Mouse (Mus musculus): ENCODE results near the gene Olfr273. TPM values are rescaled to one million over a fixed set of nuclear protein-coding genes. Genes with fewer than 3 reads are reported as not detected.
"Not testable (repeated sequence)": the region's sequence is repeated elsewhere in the genome, so short reads cannot be mapped to it uniquely, and the experiment has no call there.

Gene Olfr273
- not detected in 2 replicates for polyA plus RNA-seq (2016; fragmentation: Nextera tagmentation; extraction: Ambion mirVana)

DNA sequence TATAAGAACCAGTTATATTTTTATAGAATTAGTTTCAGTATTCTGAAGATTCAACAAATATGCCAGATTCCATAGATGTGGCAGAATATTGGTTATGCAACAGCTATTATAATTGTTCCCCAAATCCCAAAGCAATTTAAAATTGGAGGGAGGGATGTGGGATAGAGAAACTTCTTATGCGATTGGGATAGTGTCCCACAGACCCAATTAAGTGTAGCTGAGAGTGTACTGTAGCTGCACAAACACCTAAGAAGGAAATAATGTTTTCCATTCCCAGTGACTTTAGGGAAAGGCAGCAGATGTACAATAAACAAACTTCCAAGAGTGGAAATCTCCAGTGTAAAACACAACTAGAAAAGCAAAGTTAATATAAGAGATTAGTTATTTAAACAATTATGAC is at the start of gene Olfr273:
Gene Olfr273, minus strand, starts transcription at position 101 of the 400 bp plus-strand sequence.
- Histone ChIP-seq H3K27ac (replicated peaks) (no peak within 1 kb of the TSS), H3K4me3 (no peak within 1 kb of the TSS), H3K4me2 (replicated peaks) (no peak within 1 kb of the TSS), H3K4me1 (no peaks in the 10 kb centered on the region), H3K9ac (replicated peaks) (no peak within 1 kb of the TSS), H3K9me3 (no peaks in the 10 kb centered on the region), H3K36me3 (no peaks in the 10 kb centered on the region), H3K27me3 (no peaks in the 10 kb centered on the region)
- 76% methylated on average over 1 of the region's 1 CpGs for WGBS
- ATAC-seq (ENCODE audit: low FRiP score, low read depth) = no peak

DNA sequence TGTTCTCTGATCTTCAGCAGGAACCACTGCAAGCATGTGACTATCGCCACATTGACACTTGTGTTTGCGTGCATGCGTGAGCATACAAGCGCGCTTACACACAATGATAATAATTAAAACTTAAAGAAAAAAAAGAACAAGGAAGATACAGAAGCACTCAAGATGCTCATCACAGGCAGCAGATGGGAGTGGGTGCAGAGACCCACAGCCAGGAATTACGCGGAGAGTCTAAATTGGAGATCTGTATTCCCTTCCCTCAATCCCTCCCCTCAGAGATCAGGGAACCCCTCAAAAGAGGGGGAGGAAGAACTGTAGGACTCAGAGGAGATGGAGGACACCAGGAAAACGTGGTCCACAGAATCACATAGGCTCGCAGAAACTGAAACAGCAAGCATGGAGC is 5.1 kb upstream of the Olfr273 start:
- WGBS = 93% methylated on average over 9 of the region's 9 CpGs
- H3K4me3 ChIP-seq = no peak overlapping the region
- no peak for ATAC-seq (ENCODE audit: low FRiP score, low read depth)
- no peaks in the 10 kb centered on the region for H3K36me3 ChIP-seq
- no peaks in the 10 kb centered on the region for H3K4me1 ChIP-seq
- H3K9ac ChIP-seq (replicated peaks) = no peak overlapping the region
- no peaks in the 10 kb centered on the region for H3K27me3 ChIP-seq
- H3K27ac ChIP-seq (replicated peaks) = no peak overlapping the region
- H3K9me3 ChIP-seq = no peaks in the 10 kb centered on the region
- H3K4me2 ChIP-seq (replicated peaks) = no peak overlapping the region

DNA sequence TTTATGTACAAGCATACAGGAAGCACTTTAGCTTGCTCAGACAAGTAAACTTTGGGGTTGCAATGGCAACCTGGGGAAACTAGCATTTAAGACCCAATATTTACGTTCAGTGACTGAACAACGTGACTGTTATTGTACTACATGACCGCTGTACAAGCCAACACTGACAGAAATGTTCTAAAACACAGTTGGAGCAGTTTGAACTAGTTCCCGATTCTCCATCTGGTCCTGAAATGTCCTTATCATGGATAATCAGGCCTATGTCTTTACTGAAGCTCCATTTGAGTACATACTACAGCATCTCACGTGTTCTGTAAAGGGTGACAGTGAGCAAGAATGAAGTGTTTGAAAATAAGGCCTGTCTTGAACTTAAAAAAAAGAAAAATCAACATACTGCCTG is 9.4 kb downstream of the Olfr273 start:
- 92% methylated on average over 5 of the region's 5 CpGs for WGBS
- H3K9me3 ChIP-seq = no peaks in the 10 kb centered on the region
- no peak overlapping the region for H3K9ac ChIP-seq (replicated peaks)
- no peaks in the 10 kb centered on the region for H3K36me3 ChIP-seq
- no peak overlapping the region for H3K27ac ChIP-seq (replicated peaks)
- ATAC-seq (ENCODE audit: low FRiP score, low read depth) = no peak
- no peak overlapping the region for H3K4me3 ChIP-seq
- H3K4me1 ChIP-seq = no peaks in the 10 kb centered on the region
- H3K27me3 ChIP-seq = no peaks in the 10 kb centered on the region
- no peak overlapping the region for H3K4me2 ChIP-seq (replicated peaks)

DNA sequence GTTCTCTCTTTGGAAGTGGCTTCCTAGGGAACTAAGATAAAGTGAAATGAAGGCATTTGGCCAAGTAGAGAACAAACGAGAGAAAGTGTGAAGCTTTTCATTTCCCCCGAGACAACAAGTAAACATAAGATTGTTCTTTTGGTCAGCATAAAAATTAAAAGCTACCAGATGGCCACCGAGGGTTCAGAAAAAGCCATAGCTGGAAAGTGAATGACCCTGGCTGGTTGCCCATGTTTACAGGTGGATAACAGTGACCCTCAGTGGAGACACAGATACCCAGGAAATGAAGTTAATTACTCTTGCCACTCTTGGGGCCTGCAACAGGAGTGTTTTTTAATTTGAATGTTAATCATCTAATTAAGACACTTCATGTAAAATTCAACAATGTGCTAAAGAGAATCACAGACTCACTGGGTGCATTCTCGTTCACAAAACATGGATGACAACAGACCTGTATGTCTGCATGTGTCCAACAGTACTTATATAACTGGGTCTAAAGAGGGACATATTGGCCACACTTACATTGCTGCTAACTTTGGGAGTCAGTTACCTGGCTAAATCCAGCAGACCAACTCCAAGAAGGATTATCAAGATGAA is 9.9 kb downstream of the Olfr273 start:
- Histone ChIP-seq H3K4me2 (replicated peaks) (no peak overlapping the region), H3K9ac (replicated peaks) (no peak overlapping the region), H3K4me1 (no peaks in the 10 kb centered on the region), H3K9me3 (no peaks in the 10 kb centered on the region), H3K4me3 (no peak overlapping the region), H3K36me3 (no peaks in the 10 kb centered on the region), H3K27ac (replicated peaks) (no peak overlapping the region), H3K27me3 (no peaks in the 10 kb centered on the region)
- WGBS = 62% methylated on average over 4 of the region's 4 CpGs
- no peak for ATAC-seq (ENCODE audit: low FRiP score, low read depth)

DNA sequence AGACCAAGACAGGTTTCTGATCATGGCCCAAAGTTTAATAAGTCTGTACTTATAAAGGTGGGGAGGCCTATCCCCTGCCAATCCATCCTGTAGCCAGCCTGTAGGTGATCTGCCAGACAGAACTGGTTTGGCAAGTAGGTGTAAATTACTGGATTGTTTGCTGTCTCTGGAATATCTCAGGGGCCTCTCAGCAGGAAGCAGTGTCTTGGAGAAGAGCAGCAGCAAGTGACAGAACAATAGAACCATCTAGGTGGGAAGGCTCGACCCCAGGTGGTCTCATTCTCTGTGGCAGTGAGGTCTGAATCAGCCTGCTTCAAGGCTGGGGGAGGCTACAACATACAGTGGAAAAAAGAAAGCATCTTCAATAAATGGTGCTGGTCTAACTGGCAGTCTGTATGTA is 13.6 kb downstream of the Olfr273 start:
- not testable (repeated sequence) for H3K9ac ChIP-seq (replicated peaks); H3K4me1 ChIP-seq; H3K27me3 ChIP-seq; H3K36me3 ChIP-seq; H3K27ac ChIP-seq (replicated peaks); ATAC-seq (ENCODE audit: low FRiP score, low read depth); H3K4me3 ChIP-seq; H3K4me2 ChIP-seq (replicated peaks); H3K9me3 ChIP-seq
- 36% methylated on average over 1 of the region's 1 CpGs for WGBS

DNA sequence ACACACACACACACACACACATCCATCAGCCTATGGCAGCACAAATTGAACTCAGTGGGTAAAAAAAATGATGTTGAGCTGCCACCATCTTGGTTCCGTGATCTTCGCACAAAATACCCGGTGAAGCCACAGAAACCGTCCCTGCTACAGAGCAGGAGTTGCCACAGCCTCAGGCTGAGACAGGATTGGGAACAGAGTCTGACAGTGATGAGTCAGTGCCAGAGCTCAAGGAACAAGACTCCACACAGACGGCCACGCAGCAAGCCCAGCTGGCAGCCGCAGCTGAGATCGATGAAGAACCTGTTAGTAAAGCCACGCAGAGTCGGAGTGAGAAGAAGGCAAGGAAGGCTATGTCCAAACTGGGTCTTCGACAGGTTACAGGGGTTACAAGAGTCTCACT is 37.7 kb downstream of the Olfr273 start:
- ATAC-seq (ENCODE audit: low FRiP score, low read depth) = no peak

DNA sequence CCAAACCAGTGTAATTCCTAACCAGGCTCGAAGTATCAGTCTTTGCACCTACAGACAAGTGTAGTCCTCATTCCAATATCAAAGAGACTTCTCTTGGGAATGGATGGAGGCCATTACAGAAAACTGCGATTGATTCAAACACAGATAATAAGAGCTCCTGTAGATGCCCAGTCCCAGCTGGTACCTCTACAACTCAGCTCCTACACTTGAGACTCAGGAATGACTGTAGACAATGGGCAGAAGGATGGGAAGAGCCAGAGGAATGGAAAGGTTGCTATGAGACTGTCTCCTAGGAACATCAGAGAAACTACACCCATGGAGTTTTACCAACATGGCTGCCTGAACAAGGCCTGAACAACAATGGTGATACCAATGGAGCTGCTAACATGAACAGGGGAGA is 44.7 kb downstream of the Olfr273 start, which contains the start of gene Olfr275:
Gene Olfr275, plus strand, starts transcription at position 301 of the 400 bp plus-strand sequence.
- WGBS = 88% methylated on average over 2 of the region's 2 CpGs
- Histone ChIP-seq H3K9ac (replicated peaks) (no peak within 1 kb of the TSS), H3K27ac (replicated peaks) (no peak within 1 kb of the TSS)

More for the DNA sequence above, 37.7 kb downstream of the Olfr273 start:
- Histone ChIP-seq H3K9ac (replicated peaks) (no peak overlapping the region), H3K4me3 (no peak overlapping the region), H3K4me2 (replicated peaks) (no peak overlapping the region), H3K9me3 (no peaks in the 10 kb centered on the region; the same call in 1 of the 2 replicates), H3K27me3 (no peaks in the 10 kb centered on the region), H3K27ac (replicated peaks) (no peak overlapping the region), H3K4me1 (no peaks in the 10 kb centered on the region), H3K36me3 (no peaks in the 10 kb centered on the region)
- 96% methylated on average over 11 of the region's 11 CpGs for WGBS

DNA sequence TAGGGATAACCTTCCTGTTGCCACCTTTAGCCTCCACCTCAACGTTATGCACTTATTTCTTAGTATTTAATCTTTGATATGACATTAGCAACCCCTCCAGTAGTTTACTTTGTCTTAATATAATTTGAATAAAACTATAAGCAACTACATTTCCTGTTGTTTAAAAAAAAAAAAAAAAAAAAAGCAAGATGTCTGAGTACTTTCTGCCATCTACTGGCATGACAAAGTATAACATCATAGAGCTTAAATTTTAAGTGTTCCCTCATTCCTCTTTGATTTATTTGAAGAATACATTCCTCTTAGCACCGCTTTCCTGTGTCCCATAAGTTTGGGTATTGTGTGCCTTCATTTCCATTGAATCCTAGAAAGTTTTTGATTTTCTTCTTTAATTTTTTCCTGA is 47.2 kb downstream of the Olfr273 start:
- Histone ChIP-seq H3K4me3 (no peak overlapping the region), H3K9me3 (no peaks in the 10 kb centered on the region), H3K36me3 (no peaks in the 10 kb centered on the region), H3K4me2 (replicated peaks) (no peak overlapping the region), H3K27me3 (no peaks in the 10 kb centered on the region), H3K9ac (replicated peaks) (no peak overlapping the region), H3K27ac (replicated peaks) (no peak overlapping the region), H3K4me1 (no peaks in the 10 kb centered on the region)
- ATAC-seq (ENCODE audit: low FRiP score, low read depth) = no peak
- 51% methylated on average over 2 of the region's 2 CpGs for WGBS

More for the DNA sequence above, 44.7 kb downstream of the Olfr273 start, which contains the start of gene Olfr275:
- no peak within 1 kb of the TSS for H3K4me2 ChIP-seq (replicated peaks)
- no peak for ATAC-seq (ENCODE audit: low FRiP score, low read depth)
- H3K27me3 ChIP-seq = no peaks in the 10 kb centered on the region
- H3K4me3 ChIP-seq = no peak within 1 kb of the TSS
- H3K36me3 ChIP-seq = no peaks in the 10 kb centered on the region
- H3K4me1 ChIP-seq = no peaks in the 10 kb centered on the region
- no peaks in the 10 kb centered on the region for H3K9me3 ChIP-seq

Other genes starting within 250 kb of the Olfr273 start
- not detected in 2 replicates for gene Olfr275, start 44.6 kb downstream of the Olfr273 start, polyA plus RNA-seq (2016; fragmentation: Nextera tagmentation; extraction: Ambion mirVana)
- not detected in 2 replicates for gene Olfr272, start 59.9 kb upstream of the Olfr273 start, polyA plus RNA-seq (2016; fragmentation: Nextera tagmentation; extraction: Ambion mirVana)
- not detected in 2 replicates for gene Olfr270, start 105.3 kb upstream of the Olfr273 start, polyA plus RNA-seq (2016; fragmentation: Nextera tagmentation; extraction: Ambion mirVana)
- gene Nipsnap3a, start 130.0 kb upstream of the Olfr273 start, polyA plus RNA-seq (2016; fragmentation: Nextera tagmentation; extraction: Ambion mirVana) = not detected in 2 replicates
- 103 and 110 TPM in 2 replicates for gene Nipsnap3b, start 152.6 kb upstream of the Olfr273 start, polyA plus RNA-seq (2016; fragmentation: Nextera tagmentation; extraction: Ambion mirVana)